Mouse (Mus musculus): ENCODE data around the gene Fpgs. TPM values are rescaled to one million over a fixed set of nuclear protein-coding genes. Genes with fewer than 3 reads are reported as not detected.
A peak's percentile ranks its signal among the peaks of the same experiment; 100 is the strongest.

Fpgs gene
- total and polyA plus RNA-seq, 3 experiments, result 40.0 to 73.9 TPM; not detected in 1

- H3K27me3 ChIP-seq (ENCODE audit: control insufficient read depth in 1 of 2, insufficient read depth in 2 of 2, low read length in 2 of 2), result no peaks in the 10 kb centered on the region
- H3K9me3 ChIP-seq (replicated peaks; ENCODE audit: insufficient read depth, low read length), result no peaks in the 10 kb centered on the region
- H3K79me2 ChIP-seq (ENCODE audit: control insufficient read depth, insufficient read depth, low read length, poor library complexity), result no peaks in the 10 kb centered on the region
- H3K36me3 ChIP-seq (ENCODE audit: control insufficient read depth in 1 of 2, insufficient read depth in 2 of 2, low read length in 2 of 2), result no peaks in the 10 kb centered on the region
- no peak overlapping the region for H3K4me3 ChIP-seq (ENCODE audit: control insufficient read depth in 1 of 2, insufficient read depth in 1 of 2, low read depth in 2 of 2, low read length in 2 of 2)
- no peak for DNase-seq (ENCODE audit: low read depth, low spot score)
- TF ChIP-seq SMC3 (IDR thresholded peaks at IDR 0.05; ENCODE audit: low read depth, low read length) (peak; percentile 9; the same call in 1 of the 2 replicates), EP300 (IDR thresholded peaks at IDR 0.05; ENCODE audit: low read depth in 1 of 2, low read length in 2 of 2) (no peak)
- H3K4me1 ChIP-seq (ENCODE audit: control insufficient read depth in 1 of 2, insufficient read depth in 2 of 2, low read length in 2 of 2), result no peaks in the 10 kb centered on the region; a peak in 1 of 4 replicates
- no peak overlapping the region for H3K9ac ChIP-seq (ENCODE audit: control insufficient read depth, low read depth, low read length, poor library complexity, severe bottlenecking)
- no peak overlapping the region for H3K27ac ChIP-seq (ENCODE audit: control insufficient read depth, low read depth, low read length)
These were observed 64.3 kb downstream of the Fpgs start for GRCm38 (mm10) chr2:32639632-32640031.

- DNase-seq (ENCODE audit: low read depth, low spot score), result peak; percentile 30
- H3K4me3 ChIP-seq (ENCODE audit: control insufficient read depth in 1 of 2, insufficient read depth in 1 of 2, low read depth in 2 of 2, low read length in 2 of 2), result no peak overlapping the region
These were observed 66.1 kb downstream of the Fpgs start for GRCm38 (mm10) chr2:32637778-32638281.

GRCm38 (mm10) chr2:32636617-32637016 is 67.3 kb downstream of the Fpgs start:
- no peak for DNase-seq (ENCODE audit: low read depth, low spot score)
- H3K79me2 ChIP-seq (ENCODE audit: control insufficient read depth, insufficient read depth, low read length, poor library complexity), result no peaks in the 10 kb centered on the region
- TF ChIP-seq MYC (IDR thresholded peaks at IDR 0.05; ENCODE audit: low read depth, low read length) (no peak), ZMIZ1 (IDR thresholded peaks at IDR 0.05; ENCODE audit: low read depth, low read length) (no peak), SIN3A (IDR thresholded peaks at IDR 0.05; ENCODE audit: low read length) (no peak), MEF2A (IDR thresholded peaks at IDR 0.05; ENCODE audit: extremely low read depth, insufficient replicate concordance, low read depth, low read length, poor library complexity, severe bottlenecking) (no peak), POLR2A (IDR thresholded peaks at IDR 0.05; ENCODE audit: control insufficient read depth in 1 of 2, insufficient read depth in 1 of 2, low read depth in 1 of 2, low read length in 2 of 2, poor library complexity in 1 of 2) (no peak), USF1 (IDR thresholded peaks at IDR 0.05; ENCODE audit: low read depth, low read length) (no peak), GABPA (IDR thresholded peaks at IDR 0.05; ENCODE audit: low read depth, low read length) (no peak), E2F4 (IDR thresholded peaks at IDR 0.05; ENCODE audit: borderline replicate concordance, low read depth, low read length) (no peak), BHLHE40 (IDR thresholded peaks at IDR 0.05; ENCODE audit: borderline replicate concordance, low read depth, low read length) (no peak), RAD21 (IDR thresholded peaks at IDR 0.05; ENCODE audit: low read depth, low read length) (no peak)
- no peak overlapping the region for H3K4me3 ChIP-seq (ENCODE audit: control insufficient read depth in 1 of 2, insufficient read depth in 1 of 2, low read depth in 2 of 2, low read length in 2 of 2)
- no peak overlapping the region for H3K9ac ChIP-seq (ENCODE audit: control insufficient read depth, low read depth, low read length, poor library complexity, severe bottlenecking)
- H3K27me3 ChIP-seq (ENCODE audit: control insufficient read depth in 1 of 2, insufficient read depth in 2 of 2, low read length in 2 of 2), result no peaks in the 10 kb centered on the region
- no peaks in the 10 kb centered on the region for H3K36me3 ChIP-seq (ENCODE audit: control insufficient read depth in 1 of 2, insufficient read depth in 2 of 2, low read length in 2 of 2)
- no peaks in the 10 kb centered on the region for H3K9me3 ChIP-seq (replicated peaks; ENCODE audit: insufficient read depth, low read length)
- H3K4me1 ChIP-seq (ENCODE audit: control insufficient read depth in 1 of 2, insufficient read depth in 2 of 2, low read length in 2 of 2), result no peaks in the 10 kb centered on the region; a peak in 1 of 4 replicates
- H3K27ac ChIP-seq (ENCODE audit: control insufficient read depth, low read depth, low read length), result no peak overlapping the region

More at GRCm38 (mm10) chr2:32637778-32638281, 66.1 kb downstream of the Fpgs start:
- no peak for TF ChIP-seq MAZ (IDR thresholded peaks at IDR 0.05; ENCODE audit: low read depth, low read length)
- 0 out of 2 replicates have a peak, but pooled peaks have one; percentile 11 for TF ChIP-seq ELF1 (IDR thresholded peaks at IDR 0.05; ENCODE audit: low read depth, low read length)
- no peak for TF ChIP-seq MAFK (IDR thresholded peaks at IDR 0.05; ENCODE audit: borderline replicate concordance, low read depth, low read length)
- no peak for TF ChIP-seq POLR2AphosphoS2 (IDR thresholded peaks at IDR 0.05; ENCODE audit: low read length)
- no peak for TF ChIP-seq POLR2AphosphoS5 (IDR thresholded peaks at IDR 0.05; ENCODE audit: borderline replicate concordance, low read depth, low read length)
- Histone ChIP-seq H3K4me1 (ENCODE audit: control insufficient read depth in 1 of 2, insufficient read depth in 2 of 2, low read length in 2 of 2) (no peaks in the 10 kb centered on the region; a peak in 1 of 4 replicates), H3K27ac (ENCODE audit: control insufficient read depth, low read depth, low read length) (no peak overlapping the region), H3K79me2 (ENCODE audit: control insufficient read depth, insufficient read depth, low read length, poor library complexity) (no peaks in the 10 kb centered on the region), H3K36me3 (ENCODE audit: control insufficient read depth in 1 of 2, insufficient read depth in 2 of 2, low read length in 2 of 2) (no peaks in the 10 kb centered on the region), H3K27me3 (ENCODE audit: control insufficient read depth in 1 of 2, insufficient read depth in 2 of 2, low read length in 2 of 2) (no peaks in the 10 kb centered on the region), H3K9ac (ENCODE audit: control insufficient read depth, low read depth, low read length, poor library complexity, severe bottlenecking) (peak overlapping the region; percentile 21; the same call in 1 of the 2 replicates), H3K9me3 (replicated peaks; ENCODE audit: insufficient read depth, low read length) (no peaks in the 10 kb centered on the region)

Measured in MEL (cell line).